23 mouse cellular contexts compared by ENCODE assay signal in genomic region chr2:166935582-166935981, GRCm38 (mm10).
"Had no signal": no experiment of that assay in that cellular context is flagged by ENCODE, and none has a peak within 500 bp of the region (broad histone marks: within the 10 kb centered on the region; RNA-seq: fewer than 3 reads in every experiment).

No protein-coding gene starts in this region.

- DNase-seq: kidney, adult 2 months; kidney, postnatal 36 days; layer of hippocampus, postnatal 36 days; left cerebral cortex, postnatal 4 days; liver, postnatal 0 days; right cerebral cortex, adult 18-20 months; right cerebral cortex, postnatal 14 days; right cerebral cortex, postnatal 4 days; thymus, adult 2 months; thymus, postnatal 14 days had no signal

- H3K4me1 ChIP-seq: limb, embryonic 12.5 days; limb, embryonic 15.5 days; midbrain, embryonic 12.5 days; midbrain, embryonic 15.5 days; neural tube, embryonic 12.5 days; neural tube, embryonic 15.5 days had no signal

- H3K4me2 ChIP-seq: limb, embryonic 12.5 days; limb, embryonic 15.5 days; liver, embryonic 11.5 days; midbrain, embryonic 12.5 days; midbrain, embryonic 15.5 days; neural tube, embryonic 12.5 days; neural tube, embryonic 15.5 days had no signal

- H3K9me3 ChIP-seq: limb, embryonic 12.5 days; limb, embryonic 15.5 days; midbrain, embryonic 12.5 days; midbrain, embryonic 15.5 days; neural tube, embryonic 12.5 days; neural tube, embryonic 15.5 days had no signal

- H3K9ac ChIP-seq: limb, embryonic 12.5 days; limb, embryonic 15.5 days; liver, embryonic 14.5 days; liver, postnatal 0 days; midbrain, embryonic 12.5 days; midbrain, embryonic 15.5 days; neural tube, embryonic 12.5 days; neural tube, embryonic 15.5 days had no signal

- ATAC-seq: inflammation-experienced regulatory T-cells, adult 6 months; intestine, postnatal 0 days; liver, postnatal 0 days; midbrain, embryonic 15.5 days had no signal

- H3K27me3 ChIP-seq: limb, embryonic 12.5 days; limb, embryonic 15.5 days; midbrain, embryonic 12.5 days; midbrain, embryonic 15.5 days; neural tube, embryonic 12.5 days; neural tube, embryonic 15.5 days had no signal

- H3K27ac ChIP-seq: kidney, postnatal 0 days; limb, embryonic 12.5 days; limb, embryonic 15.5 days; liver, embryonic 14.5 days; macrophage; midbrain, embryonic 12.5 days; midbrain, embryonic 15.5 days; neural tube, embryonic 12.5 days; neural tube, embryonic 15.5 days; stomach, postnatal 0 days had no signal

- H3K4me3 ChIP-seq: limb, embryonic 12.5 days; limb, embryonic 15.5 days; midbrain, embryonic 12.5 days; midbrain, embryonic 15.5 days; neural tube, embryonic 12.5 days; neural tube, embryonic 15.5 days had no signal
